Mouse (Mus musculus) neural tube, embryonic 11.5 days (tissue): ENCODE data around the gene Cd33. TPM values are rescaled to one million over a fixed set of nuclear protein-coding genes. Genes with fewer than 3 reads are reported as not detected.

Experiments
- ATAC-seq: fragments of 200-750 bp; cut with Nextera tagmentation; 2 replicates; pipeline ENCODE4 v1.8.0; 2017; ENCODE audit warnings: moderate number of reproducible peaks, mild to moderate bottlenecking, moderate TSS enrichment, moderate library complexity; ENCODE audit not compliant: insufficient read depth, low FRiP score, low TSS enrichment
- DNase-seq: peaks from one replicate; pipeline ENCODE4 v3.0.0-alpha.2; 2015; ENCODE audit warnings: low spot score
- H3K27ac ChIP-seq: fragments of 300-500 bp; sonication (generic); 2 replicates; pipeline ENCODE4 v1.5.1; 2014; ENCODE audit warnings: low read depth, mild to moderate bottlenecking, low read length
- H3K27me3 ChIP-seq: fragments of 300-500 bp; sonication (generic); 2 replicates; pipeline ENCODE4 v1.6.1; 2014; ENCODE audit warnings: mild to moderate bottlenecking, low read length, mixed read lengths; ENCODE audit not compliant: control insufficient read depth, insufficient read depth
- H3K36me3 ChIP-seq: fragments of 300-500 bp; sonication (generic); 2 replicates; pipeline ENCODE4 v1.6.1; 2014; ENCODE audit warnings: mild to moderate bottlenecking, low read length, moderate library complexity, mixed read lengths; ENCODE audit not compliant: control insufficient read depth, insufficient read depth
- H3K4me1 ChIP-seq: fragments of 300-500 bp; sonication (generic); 2 replicates; pipeline ENCODE4 v1.6.1; 2014; ENCODE audit warnings: low read length, mixed read lengths; ENCODE audit not compliant: control insufficient read depth, insufficient read depth
- H3K4me2 ChIP-seq: fragments of 300-500 bp; sonication (generic); 2 replicates; pipeline ENCODE4 v1.6.1; 2014; ENCODE audit warnings: low read depth, mild to moderate bottlenecking, moderate library complexity
- H3K4me3 ChIP-seq: fragments of 300-500 bp; sonication (generic); 2 replicates; pipeline ENCODE4 v1.5.1; 2014; ENCODE audit warnings: low read depth, low read length
- H3K9ac ChIP-seq: fragments of 300-500 bp; sonication (generic); 2 replicates; pipeline ENCODE4 v1.6.1; 2014; ENCODE audit warnings: mild to moderate bottlenecking, low read length
- H3K9me3 ChIP-seq: fragments of 300-500 bp; sonication (generic); 2 replicates; pipeline ENCODE4 v1.6.1; 2016; ENCODE audit warnings: low read length; ENCODE audit not compliant: control insufficient read depth
- WGBS: fragments of 180-500 bp; shearing (Covaris S2); extraction: QIAGEN DNeasy Blood & Tissue Kit; methylation state at CpG from one replicate; pipeline ENCODE4 v1.1.7; 2014; 5-methylcytosine and 5-hydroxymethylcytosine counted together
- polyA plus RNA-seq: library from polyadenylated mRNA; unstranded; fragments of >200 nt; fragmentation: Nextera tagmentation; extraction: Ambion mirVana; gene quantifications from 2 replicates; pipeline ENCODE4 v1.2.1, GENCODE M21; 2014

Gene Cd33
- polyA plus RNA-seq = 1.2 and 1.3 TPM in 2 replicates

- no peak within 1 kb of the TSS for H3K4me3 ChIP-seq
- DNase-seq = no peak
- no peak within 1 kb of the TSS for H3K4me2 ChIP-seq
- H3K27me3 ChIP-seq = no peaks in the 10 kb centered on the region
- H3K27ac ChIP-seq = no peak within 1 kb of the TSS
- H3K36me3 ChIP-seq = no peaks in the 10 kb centered on the region
- H3K9me3 ChIP-seq = no peaks in the 10 kb centered on the region
- no peak for ATAC-seq
- WGBS = 83% methylated on average over 7 of the region's 7 CpGs
- H3K4me1 ChIP-seq = no peaks in the 10 kb centered on the region
- no peak within 1 kb of the TSS for H3K9ac ChIP-seq
Measured at GRCm38 (mm10) chr7:43544225-43544977, at the start of gene Cd33. TSS of gene Cd33 (minus strand) at chr7:43544428.

- ATAC-seq (no peak), DNase-seq (no peak)
- 92% methylated on average over 5 of the region's 5 CpGs for WGBS
- Histone ChIP-seq H3K4me2 (no peak overlapping the region), H3K27me3 (no peaks in the 10 kb centered on the region), H3K4me1 (peaks cover 4% of the 10 kb centered on the region), H3K27ac (no peak overlapping the region), H3K4me3 (no peak overlapping the region), H3K9ac (no peak overlapping the region), H3K9me3 (no peaks in the 10 kb centered on the region), H3K36me3 (peaks cover 16% of the 10 kb centered on the region)
Measured at GRCm38 (mm10) chr7:43584790-43585189, 40.6 kb upstream of the Cd33 start.

- H3K36me3 ChIP-seq = peaks cover 7% of the 10 kb centered on the region
- 78% methylated on average over 5 of the region's 5 CpGs for WGBS
- H3K27me3 ChIP-seq = no peaks in the 10 kb centered on the region
- H3K27ac ChIP-seq = peak overlapping the region; percentile 79; the same call in 1 of the 2 replicates
- peak overlapping the region; percentile 74 for H3K9ac ChIP-seq
- H3K4me1 ChIP-seq = peaks cover 4% of the 10 kb centered on the region
- peak overlapping the region; percentile 65 for H3K4me3 ChIP-seq
- H3K9me3 ChIP-seq = no peaks in the 10 kb centered on the region
- peak; percentile 19 for DNase-seq
- no peak for ATAC-seq
- H3K4me2 ChIP-seq = peak overlapping the region; percentile 55
Measured at GRCm38 (mm10) chr7:43580526-43580925, 36.3 kb upstream of the Cd33 start.

GRCm38 (mm10) chr7:43579440-43580171 is 35.4 kb upstream of the Cd33 start, which contains the start of gene Zfp719:
TSS of gene Zfp719 (plus strand) at chr7:43579610.
- ATAC-seq = peak; percentile 97
- Histone ChIP-seq H3K4me1 (peaks cover 4% of the 10 kb centered on the region), H3K27ac (peak within 1 kb of the TSS; percentile 79), H3K27me3 (no peaks in the 10 kb centered on the region), H3K4me3 (peak within 1 kb of the TSS; percentile 65), H3K36me3 (peaks cover 5% of the 10 kb centered on the region), H3K9me3 (no peaks in the 10 kb centered on the region), H3K9ac (peak within 1 kb of the TSS; percentile 74), H3K4me2 (peak within 1 kb of the TSS; percentile 55)
- DNase-seq = peak; percentile 91
- WGBS = under 1% methylated on average over 37 of the region's 37 CpGs

GRCm38 (mm10) chr7:43571216-43571615 is 27.0 kb upstream of the Cd33 start:
- Histone ChIP-seq H3K9me3 (no peaks in the 10 kb centered on the region), H3K4me2 (no peak overlapping the region), H3K27ac (no peak overlapping the region), H3K27me3 (no peaks in the 10 kb centered on the region), H3K36me3 (peaks cover 29% of the 10 kb centered on the region), H3K4me3 (no peak overlapping the region), H3K9ac (no peak overlapping the region), H3K4me1 (no peaks in the 10 kb centered on the region)
- DNase-seq (no peak), ATAC-seq (no peak)
- WGBS = 91% methylated on average over 2 of the region's 2 CpGs

GRCm38 (mm10) chr7:43563300-43563699 is 19.1 kb upstream of the Cd33 start:
- H3K9me3 ChIP-seq = no peaks in the 10 kb centered on the region
- peaks cover 4% of the 10 kb centered on the region; the same call in 1 of the 2 replicates for H3K36me3 ChIP-seq
- DNase-seq (no peak), ATAC-seq (no peak)
- H3K4me3 ChIP-seq = peak overlapping the region; percentile 61
- H3K4me1 ChIP-seq = peaks cover 5% of the 10 kb centered on the region; the same call in 1 of the 2 replicates
- 57% methylated on average over 6 of the region's 6 CpGs for WGBS
- peak overlapping the region; percentile 53 for H3K4me2 ChIP-seq
- peak overlapping the region; percentile 36; the same call in 1 of the 2 replicates for H3K9ac ChIP-seq
- no peak overlapping the region for H3K27ac ChIP-seq
- H3K27me3 ChIP-seq = no peaks in the 10 kb centered on the region

GRCm38 (mm10) chr7:43562651-43563070 is 18.4 kb upstream of the Cd33 start:
- Histone ChIP-seq H3K4me2 (peak overlapping the region; percentile 53), H3K9ac (peak overlapping the region; percentile 68), H3K27ac (no peak overlapping the region), H3K36me3 (peaks cover 2% of the 10 kb centered on the region; the same call in 1 of the 2 replicates), H3K4me3 (peak overlapping the region; percentile 61), H3K27me3 (no peaks in the 10 kb centered on the region), H3K9me3 (no peaks in the 10 kb centered on the region), H3K4me1 (peaks cover 5% of the 10 kb centered on the region; the same call in 1 of the 2 replicates)
- ATAC-seq = peak; percentile 56
- 0% methylated on average over 10 of the region's 10 CpGs for WGBS
- DNase-seq = peak; percentile 49

GRCm38 (mm10) chr7:43562006-43562633 is 17.9 kb upstream of the Cd33 start, which contains the start of gene Zfp658:
TSS of gene Zfp658 (plus strand) at chr7:43562256.
- DNase-seq = peak; percentile 92
- peak; percentile 89 for ATAC-seq
- peak within 1 kb of the TSS; percentile 69 for H3K27ac ChIP-seq
- H3K9ac ChIP-seq = peak within 1 kb of the TSS; percentile 68
- H3K4me2 ChIP-seq = peak within 1 kb of the TSS; percentile 53
- no peaks in the 10 kb centered on the region for H3K27me3 ChIP-seq
- H3K9me3 ChIP-seq = no peaks in the 10 kb centered on the region
- under 1% methylated on average over 27 of the region's 27 CpGs for WGBS
- H3K4me1 ChIP-seq = peaks cover 5% of the 10 kb centered on the region; the same call in 1 of the 2 replicates
- no peaks in the 10 kb centered on the region for H3K36me3 ChIP-seq
- H3K4me3 ChIP-seq = peak within 1 kb of the TSS; percentile 61
